Mouse (Mus musculus) liver, adult 10 weeks (tissue): Measurements from ENCODE around the gene Tsc2. TPM values are rescaled to one million over a fixed set of nuclear protein-coding genes. Genes with fewer than 3 reads are reported as not detected.

ENCODE experiments used
- polyA plus RNA-seq: library from polyadenylated mRNA; stranded (reverse); fragments of 350-450 nt; fragmentation: Illumina TruSeq; extraction: RNeasy Lipid Tissue Mini Kit (QIAGEN cat#74804); gene quantifications from one replicate; pipeline ENCODE4 v1.2.3, GENCODE M21; 2014; ENCODE audit warnings: low read depth, low replicate concordance

Gene Tsc2
- polyA plus RNA-seq: 7.0 TPM

GRCm38 (mm10) chr17:24632167-24632812, at the start of gene Tsc2, which contains the start of gene Nthl1:
TSS of gene Tsc2 (minus strand) at chr17:24632630.
TSS of gene Nthl1 (plus strand) at chr17:24632680.

GRCm38 (mm10) chr17:24669545-24670245, 37.3 kb upstream of the Tsc2 start, which contains the start of gene Zfp598:
TSS of gene Zfp598 (plus strand) at chr17:24669687.

GRCm38 (mm10) chr17:24658017-24658758, 25.8 kb upstream of the Tsc2 start, which contains the start of gene Npw:
TSS of gene Npw (minus strand) at chr17:24658457.

GRCm38 (mm10) chr17:24650070-24650616, 17.7 kb upstream of the Tsc2 start, which contains the start of gene Slc9a3r2:
TSS of gene Slc9a3r2 (minus strand) at chr17:24650327.

GRCm38 (mm10) chr17:24549618-24550415, 82.6 kb downstream of the Tsc2 start, which contains the start of gene Pkd1:
TSS of gene Pkd1 (plus strand) at chr17:24549834.

Other genes with a start within 250 kb of the Tsc2 start
- 19.3 TPM for gene Rnps1, start 218.1 kb downstream of the Tsc2 start, polyA plus RNA-seq
- gene Eci1, start 206.0 kb downstream of the Tsc2 start, polyA plus RNA-seq: 61.8 TPM
- gene Dnase1l2, start 189.5 kb downstream of the Tsc2 start, polyA plus RNA-seq: not detected
- gene E4f1, start 162.3 kb downstream of the Tsc2 start, polyA plus RNA-seq: 0.37 TPM
- 6.5 TPM for gene Pgp, start 162.2 kb downstream of the Tsc2 start, polyA plus RNA-seq
- gene Bricd5, start 158.7 kb downstream of the Tsc2 start, polyA plus RNA-seq: not detected
- gene Mlst8, start 153.6 kb downstream of the Tsc2 start, polyA plus RNA-seq: 1.8 TPM
- not detected for gene Caskin1, start 144.0 kb downstream of the Tsc2 start, polyA plus RNA-seq
- 3.5 TPM for gene Traf7, start 104.7 kb downstream of the Tsc2 start, polyA plus RNA-seq
- gene Rab26, start 98.4 kb downstream of the Tsc2 start, polyA plus RNA-seq: not detected
- gene Pkd1, start 82.8 kb downstream of the Tsc2 start, polyA plus RNA-seq: 1.3 TPM
- 0.50 TPM for gene Nthl1, start 50 bp upstream of the Tsc2 start, polyA plus RNA-seq
- 3.9 TPM for gene Slc9a3r2, start 17.7 kb upstream of the Tsc2 start, polyA plus RNA-seq
- not detected for gene Npw, start 25.8 kb upstream of the Tsc2 start, polyA plus RNA-seq
- gene Zfp598, start 37.1 kb upstream of the Tsc2 start, polyA plus RNA-seq: 3.4 TPM
- gene Syngr3, start 57.3 kb upstream of the Tsc2 start, polyA plus RNA-seq: not detected
- gene Gfer, start 63.5 kb upstream of the Tsc2 start, polyA plus RNA-seq: 12.1 TPM
- not detected for gene Noxo1, start 63.6 kb upstream of the Tsc2 start, polyA plus RNA-seq
- gene Tbl3, start 75.0 kb upstream of the Tsc2 start, polyA plus RNA-seq: 0.58 TPM
- not detected for gene Rnf151, start 85.4 kb upstream of the Tsc2 start, polyA plus RNA-seq
- gene Rps2, start 85.5 kb upstream of the Tsc2 start, polyA plus RNA-seq: 483 TPM
- 138 TPM for gene Ndufb10, start 91.8 kb upstream of the Tsc2 start, polyA plus RNA-seq
- gene Rpl3l, start 95.2 kb upstream of the Tsc2 start, polyA plus RNA-seq: not detected
- 93.0 TPM for gene Msrb1, start 104.0 kb upstream of the Tsc2 start, polyA plus RNA-seq
- not detected for gene Hs3st6, start 120.4 kb upstream of the Tsc2 start, polyA plus RNA-seq
- 22.4 TPM for gene Meiob, start 171.7 kb upstream of the Tsc2 start, polyA plus RNA-seq
- 123 TPM for gene Hagh, start 207.5 kb upstream of the Tsc2 start, polyA plus RNA-seq
- gene Fahd1, start 217.7 kb upstream of the Tsc2 start, polyA plus RNA-seq: 116 TPM
- 3.5 TPM for gene Igfals, start 233.4 kb upstream of the Tsc2 start, polyA plus RNA-seq